Mouse (Mus musculus) midbrain, embryonic 15.5 days (tissue): ENCODE data around the gene Sephs2. TPM values are rescaled to one million over a fixed set of nuclear protein-coding genes. Genes with fewer than 3 reads are reported as not detected.

Source experiments
- ATAC-seq: fragments of 200-750 bp; cut with Nextera tagmentation; replicated peaks from 2 replicates; pipeline ENCODE4 v1.8.0; 2017; ENCODE audit warnings: moderate TSS enrichment
- H3K27ac ChIP-seq: fragments of 300-500 bp; sonication (generic); 2 replicates; pipeline ENCODE4 v1.5.1; 2015; ENCODE audit warnings: mild to moderate bottlenecking, inconsistent platforms
- H3K27me3 ChIP-seq: fragments of 300-500 bp; sonication (generic); replicated peaks from 2 replicates; pipeline ENCODE4 v1.6.1; 2015; ENCODE audit warnings: inconsistent platforms
- H3K36me3 ChIP-seq: fragments of 300-500 bp; sonication (generic); replicated peaks from 2 replicates; pipeline ENCODE4 v1.6.1; 2015; ENCODE audit warnings: inconsistent platforms
- H3K4me1 ChIP-seq: fragments of 300-500 bp; sonication (generic); 2 replicates; pipeline ENCODE4 v1.6.1; 2015; ENCODE audit warnings: inconsistent platforms
- H3K4me2 ChIP-seq: fragments of 300-500 bp; sonication (generic); 2 replicates; pipeline ENCODE4 v1.6.1; 2015; ENCODE audit warnings: inconsistent platforms, mild to moderate bottlenecking, moderate library complexity
- H3K4me3 ChIP-seq: fragments of 300-500 bp; sonication (generic); 2 replicates; pipeline ENCODE4 v1.5.1; 2015; ENCODE audit warnings: mild to moderate bottlenecking, inconsistent platforms
- H3K9ac ChIP-seq: fragments of 300-500 bp; sonication (generic); 2 replicates; pipeline ENCODE4 v1.6.1; 2015; ENCODE audit warnings: mild to moderate bottlenecking, inconsistent platforms
- H3K9me3 ChIP-seq: fragments of 300-500 bp; sonication (generic); 2 replicates; pipeline ENCODE4 v1.6.1; 2016; ENCODE audit warnings: inconsistent platforms
- WGBS: fragments of 180-500 bp; shearing (Covaris S2); methylation state at CpG from one replicate; pipeline ENCODE4 v1.1.7; 2015; ENCODE audit warnings: mixed read lengths; 5-methylcytosine and 5-hydroxymethylcytosine counted together
- polyA plus RNA-seq: library from polyadenylated mRNA; unstranded; fragments of >200 nt; fragmentation: Nextera tagmentation; extraction: Ambion mirVana; gene quantifications from 2 replicates; pipeline ENCODE4 v1.2.1, GENCODE M21; 2015

Sephs2 gene
- polyA plus RNA-seq, 1 experiment from 2014 or later = 62.3 TPM

DNA sequence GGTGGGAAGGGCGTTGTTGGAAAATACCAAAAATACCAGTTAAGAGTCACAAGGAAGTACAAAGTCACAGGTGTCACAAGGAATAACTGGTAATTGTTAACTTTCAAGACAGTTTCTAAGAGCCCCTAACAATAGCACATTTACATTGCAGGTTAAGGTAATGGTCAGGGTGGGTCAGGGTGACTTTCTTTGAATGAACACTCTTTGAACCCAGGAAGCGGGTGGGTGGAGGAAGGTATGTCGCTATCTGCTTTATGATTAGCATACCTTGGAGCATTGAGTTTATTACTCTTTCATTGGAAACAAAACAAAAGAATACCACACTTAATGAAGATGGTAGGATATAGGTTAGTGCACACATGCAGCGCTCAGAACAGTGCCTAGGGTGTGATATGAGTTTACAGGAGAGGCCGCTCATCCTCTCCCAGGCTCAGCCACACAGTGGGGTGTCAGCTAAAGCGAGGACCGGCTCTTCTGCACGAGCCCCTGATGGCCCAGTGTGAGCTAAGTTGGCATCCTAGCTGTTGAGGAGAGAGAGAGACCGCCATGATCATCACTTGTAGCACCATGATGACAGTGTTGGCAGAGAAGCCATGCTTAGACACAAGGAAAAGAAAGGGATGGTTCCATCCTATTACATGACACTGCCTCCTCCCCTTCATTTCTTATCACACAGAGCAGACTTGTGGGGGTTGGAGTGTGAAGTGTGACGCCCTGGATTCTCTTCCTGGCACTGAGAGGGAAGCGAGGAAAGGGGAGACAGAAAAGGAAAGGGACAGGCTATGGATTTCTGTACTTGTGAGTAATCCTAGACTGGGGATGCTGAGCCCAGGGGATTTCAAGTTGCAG is 48.5 kb downstream of the Sephs2 start:
- Histone ChIP-seq H3K9me3 (no peaks in the 10 kb centered on the region), H3K27ac (no peak overlapping the region), H3K9ac (no peak overlapping the region), H3K4me1 (peaks cover 8% of the 10 kb centered on the region), H3K4me3 (no peak overlapping the region), H3K36me3 (no peaks in the 10 kb centered on the region), H3K4me2 (no peak overlapping the region), H3K27me3 (no peaks in the 10 kb centered on the region)
- no peak for ATAC-seq
- 87% methylated on average over 11 of the region's 11 CpGs for WGBS

- Histone ChIP-seq H3K9ac (no peak overlapping the region), H3K4me1 (peaks cover under 1% of the 10 kb centered on the region; the same call in 1 of the 2 replicates), H3K27ac (no peak overlapping the region), H3K9me3 (no peaks in the 10 kb centered on the region), H3K27me3 (no peaks in the 10 kb centered on the region), H3K4me2 (no peak overlapping the region), H3K4me3 (no peak overlapping the region), H3K36me3 (no peaks in the 10 kb centered on the region)
- ATAC-seq = no peak
- 90% methylated on average over 6 of the region's 6 CpGs for WGBS
These were observed 49.2 kb downstream of the Sephs2 start for GRCm38 (mm10) chr7:127224616-127225015.

DNA sequence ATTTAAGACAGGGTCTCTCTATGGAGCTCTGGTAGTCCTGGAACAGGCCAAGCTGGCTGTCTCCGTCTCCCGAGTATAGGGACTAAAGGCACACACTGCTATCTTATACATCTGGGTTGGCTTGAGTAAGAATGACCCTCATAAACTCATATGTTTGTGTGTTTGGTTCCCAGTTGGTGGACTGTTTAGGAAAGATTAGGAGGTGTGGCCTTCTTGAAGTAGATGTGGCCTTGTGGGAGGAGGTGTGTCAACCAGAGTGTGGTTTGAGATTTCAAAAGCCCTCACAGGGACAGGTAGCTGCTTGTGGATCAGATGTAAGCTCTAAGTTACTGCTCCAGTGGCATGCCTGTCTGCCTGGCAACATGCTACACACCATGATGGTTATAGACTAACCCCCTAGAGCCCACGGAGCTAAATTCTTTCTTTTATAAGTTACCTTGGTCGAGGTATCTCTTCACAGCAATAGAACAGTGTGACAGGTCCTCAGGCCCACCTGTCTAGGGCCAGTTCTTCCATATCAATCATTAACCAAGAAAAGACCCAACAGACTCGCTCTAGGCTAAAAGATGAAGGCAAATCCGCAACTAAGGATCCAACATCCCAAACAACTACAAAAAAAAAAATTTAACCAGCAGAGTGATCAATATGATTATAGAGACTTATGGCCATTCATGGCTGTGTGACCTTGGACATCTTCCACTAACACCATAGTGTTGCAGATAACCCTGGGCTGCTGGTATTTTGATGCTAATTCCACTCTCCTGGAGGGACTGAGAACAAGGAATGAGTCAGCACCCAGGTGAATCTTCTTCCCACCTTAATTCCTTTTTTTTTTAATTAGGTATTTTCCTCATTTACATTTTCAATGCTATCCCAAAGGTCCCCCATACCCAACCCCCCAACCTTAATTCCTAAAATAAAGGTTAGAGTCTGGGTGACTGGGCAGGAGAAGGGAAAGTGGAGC is 50.1 kb downstream of the Sephs2 start:
- 88% methylated on average over 6 of the region's 6 CpGs for WGBS
- H3K36me3 ChIP-seq = no peaks in the 10 kb centered on the region

DNA sequence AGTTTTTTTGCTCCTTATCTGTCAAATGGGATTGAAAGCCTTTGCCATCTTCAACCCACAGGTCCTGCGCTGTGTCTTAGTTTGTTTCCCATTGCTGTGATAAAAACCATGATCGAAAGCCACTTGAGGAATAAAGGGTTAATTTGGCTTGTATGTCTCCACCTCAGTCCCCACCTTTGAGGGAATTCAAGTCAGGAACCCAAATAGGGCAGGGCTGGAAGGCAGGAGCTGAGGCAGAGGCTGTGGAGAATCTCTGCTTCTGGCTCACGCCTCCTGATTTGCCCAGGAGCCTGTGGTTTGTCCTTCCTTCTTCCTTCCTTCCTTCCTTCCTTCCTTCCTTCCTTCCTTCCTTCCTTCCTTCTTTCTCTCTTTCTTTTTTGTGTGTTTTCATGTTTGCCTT is 50.7 kb downstream of the Sephs2 start:
- H3K9me3 ChIP-seq = no peaks in the 10 kb centered on the region

More for the DNA sequence above, 50.1 kb downstream of the Sephs2 start:
- Histone ChIP-seq H3K4me3 (no peak overlapping the region), H3K9me3 (no peaks in the 10 kb centered on the region), H3K9ac (no peak overlapping the region), H3K27ac (no peak overlapping the region), H3K4me1 (no peaks in the 10 kb centered on the region), H3K27me3 (no peaks in the 10 kb centered on the region), H3K4me2 (no peak overlapping the region)
- ATAC-seq = no peak

More for the DNA sequence above, 50.7 kb downstream of the Sephs2 start:
- Histone ChIP-seq H3K4me3 (no peak overlapping the region), H3K4me1 (no peaks in the 10 kb centered on the region), H3K27me3 (no peaks in the 10 kb centered on the region), H3K9ac (no peak overlapping the region), H3K27ac (no peak overlapping the region), H3K36me3 (no peaks in the 10 kb centered on the region), H3K4me2 (no peak overlapping the region)
- 96% methylated on average over 3 of the region's 3 CpGs for WGBS
- ATAC-seq = no peak

Other genes with a start within 250 kb of the Sephs2 start
- 78.0 and 89.8 TPM in 2 replicates for gene Maz, start 247.0 kb downstream of the Sephs2 start, polyA plus RNA-seq
- gene Kif22, start 231.6 kb downstream of the Sephs2 start, polyA plus RNA-seq = 21.4 and 24.8 TPM in 2 replicates
- not detected in 2 replicates for gene Zg16, start 186.7 kb downstream of the Sephs2 start, polyA plus RNA-seq
- gene AI467606, start 182.7 kb downstream of the Sephs2 start, polyA plus RNA-seq = 1.9 and 2.3 TPM in 2 replicates
- 0.76 and 0.83 TPM in 2 replicates for gene Qprt, start 151.8 kb downstream of the Sephs2 start, polyA plus RNA-seq
- 0.04 TPM in 1 of 2 replicates, not detected in the other for gene Spn, start 136.2 kb downstream of the Sephs2 start, polyA plus RNA-seq
- gene Cd2bp2, start 78.0 kb downstream of the Sephs2 start, polyA plus RNA-seq = 82.1 and 82.6 TPM in 2 replicates
- 39.6 and 44.8 TPM in 2 replicates for gene Tbc1d10b, start 65.6 kb downstream of the Sephs2 start, polyA plus RNA-seq
- gene Mylpf, start 65.2 kb downstream of the Sephs2 start, polyA plus RNA-seq = 3.9 and 5.0 TPM in 2 replicates
- gene Zfp553, start 41.0 kb downstream of the Sephs2 start, polyA plus RNA-seq = 63.7 and 64.1 TPM in 2 replicates
- 17.0 and 18.2 TPM in 2 replicates for gene Sept1, start 40.9 kb downstream of the Sephs2 start, polyA plus RNA-seq
- 72.0 and 73.1 TPM in 2 replicates for gene Zfp771, start 29.8 kb downstream of the Sephs2 start, polyA plus RNA-seq
- 114 and 118 TPM in 2 replicates for gene Dctpp1, start 13.3 kb downstream of the Sephs2 start, polyA plus RNA-seq
- 0.19 and 0.37 TPM in 2 replicates for gene Itgal, start 22.2 kb upstream of the Sephs2 start, polyA plus RNA-seq
- 19.1 and 19.2 TPM in 2 replicates for gene Zfp768, start 71.5 kb upstream of the Sephs2 start, polyA plus RNA-seq
- gene Zfp747, start 102.0 kb upstream of the Sephs2 start, polyA plus RNA-seq = 10.3 and 10.5 TPM in 2 replicates
- 5.2 and 6.6 TPM in 2 replicates for gene 9130019O22Rik, start 113.1 kb upstream of the Sephs2 start, polyA plus RNA-seq
- gene E430018J23Rik, start 119.6 kb upstream of the Sephs2 start, polyA plus RNA-seq = 6.3 and 6.6 TPM in 2 replicates
- gene Zfp764, start 132.8 kb upstream of the Sephs2 start, polyA plus RNA-seq = 5.7 and 6.4 TPM in 2 replicates
- gene Zfp688, start 148.0 kb upstream of the Sephs2 start, polyA plus RNA-seq = 32.0 and 34.2 TPM in 2 replicates
- gene Zfp689, start 175.1 kb upstream of the Sephs2 start, polyA plus RNA-seq = 16.1 and 16.4 TPM in 2 replicates
- 40.5 TPM in 2 replicates for gene Prr14, start 185.6 kb upstream of the Sephs2 start, polyA plus RNA-seq
- 13.8 and 15.9 TPM in 2 replicates for gene Fbrs, start 205.1 kb upstream of the Sephs2 start, polyA plus RNA-seq
- gene Srcap, start 237.9 kb upstream of the Sephs2 start, polyA plus RNA-seq = 60.4 and 68.0 TPM in 2 replicates
- gene Gm42715, start 245.5 kb upstream of the Sephs2 start, polyA plus RNA-seq = 17.4 and 17.5 TPM in 2 replicates